Mouse (Mus musculus): Measurements from ENCODE around the gene Daxx.

- no peak for TF ChIP-seq GATA1 (IDR thresholded peaks at IDR 0.05; ENCODE audit: low read length)
- TF ChIP-seq TAL1 (IDR thresholded peaks at IDR 0.05; ENCODE audit: low read length): no peak
Observed at GRCm38 (mm10) chr17:33938783-33939182, 29.6 kb downstream of the Daxx start.

Data from erythroblast, embryonic 14.5 days (primary cell).